Mouse (Mus musculus) lung, postnatal 0 days (tissue): ENCODE measurements around the gene Cmah.

ENCODE experiments used
- CTCF ChIP-seq: IDR thresholded peaks from 2 replicates; pipeline ENCODE4 v1.5.1; 2016; ENCODE audit warnings: antibody characterized with exemption, mild to moderate bottlenecking
- EP300 ChIP-seq: IDR thresholded peaks from 2 replicates; pipeline ENCODE4 v1.6.1; 2016; ENCODE audit warnings: antibody characterized with exemption, mild to moderate bottlenecking, control low read depth

DNA sequence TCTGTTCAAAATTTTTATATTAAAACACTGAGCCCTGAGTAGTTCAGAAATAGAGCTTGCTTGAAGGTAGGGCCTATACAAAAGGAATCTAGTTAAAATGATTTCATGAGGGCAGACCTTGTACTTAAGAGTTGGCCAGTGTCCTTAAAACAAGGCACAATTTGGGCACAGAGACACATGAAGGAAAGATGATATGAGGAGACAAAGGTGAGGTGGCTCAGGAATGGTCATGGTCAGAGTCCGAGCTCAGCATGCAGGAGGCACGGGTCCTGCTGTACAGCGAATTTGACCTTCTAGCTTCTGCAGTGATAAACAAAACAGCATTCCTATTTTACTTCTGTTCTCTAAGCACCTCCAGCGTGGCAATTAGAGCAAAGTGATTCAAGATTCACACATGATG is 118.9 kb downstream of the Cmah start:
- TF ChIP-seq EP300, result no peak
- TF ChIP-seq CTCF, result no peak
